Mouse (Mus musculus) G1E-ER4 (cell line): ENCODE results near the gene Zc3h10. TPM values are rescaled to one million over a fixed set of nuclear protein-coding genes. Genes with fewer than 3 reads are reported as not detected.

Experiments
- GATA1 ChIP-seq: IDR thresholded peaks from one replicate; pipeline ENCODE4 v1.8.0; 2012; ENCODE audit warnings: low read length, inconsistent platforms
- polyA plus RNA-seq: library from polyadenylated mRNA; stranded (reverse); fragments of >175 nt; gene quantifications from 2 replicates; pipeline ENCODE4 v1.2.3, GENCODE M21; 2012

Zc3h10 gene
- 18.8 and 21.2 TPM in 2 replicates for polyA plus RNA-seq

DNA sequence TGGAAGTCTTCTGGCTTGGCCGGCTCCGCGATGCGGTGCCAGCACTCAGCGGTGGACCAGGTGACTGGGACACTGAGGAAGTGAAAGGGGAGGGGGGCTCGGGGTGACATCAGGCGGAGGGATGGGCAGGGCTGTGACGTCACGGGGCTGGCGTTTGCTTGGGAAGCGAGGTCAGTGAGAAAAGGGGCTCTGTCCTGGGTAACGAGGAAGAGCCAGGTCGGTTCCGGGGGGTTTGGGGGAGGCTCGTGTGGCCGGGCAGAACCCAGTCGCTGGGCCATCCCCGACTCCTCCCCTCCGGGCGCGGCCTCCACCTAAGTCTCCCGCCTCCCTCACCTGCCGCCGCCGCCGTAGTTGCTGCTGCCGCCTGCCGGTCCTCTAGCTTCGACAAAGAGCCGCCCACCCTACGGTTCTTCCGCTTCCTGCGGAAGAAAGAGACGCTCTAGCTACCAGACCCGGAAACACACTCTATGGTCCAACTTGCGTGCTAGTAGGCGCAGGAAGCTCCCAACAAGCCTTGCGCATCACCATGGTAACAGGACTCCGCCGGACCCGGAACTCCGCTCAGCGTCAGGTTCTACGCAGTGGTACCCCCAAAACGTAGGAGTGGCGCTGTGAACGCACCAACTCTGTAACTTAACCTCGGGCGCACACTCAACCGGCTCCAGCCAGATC lies at the start of gene Zc3h10:
TSS of gene Zc3h10 (minus strand) at position 414 of the 672 bp plus-strand sequence.
- no peak for TF ChIP-seq GATA1

DNA sequence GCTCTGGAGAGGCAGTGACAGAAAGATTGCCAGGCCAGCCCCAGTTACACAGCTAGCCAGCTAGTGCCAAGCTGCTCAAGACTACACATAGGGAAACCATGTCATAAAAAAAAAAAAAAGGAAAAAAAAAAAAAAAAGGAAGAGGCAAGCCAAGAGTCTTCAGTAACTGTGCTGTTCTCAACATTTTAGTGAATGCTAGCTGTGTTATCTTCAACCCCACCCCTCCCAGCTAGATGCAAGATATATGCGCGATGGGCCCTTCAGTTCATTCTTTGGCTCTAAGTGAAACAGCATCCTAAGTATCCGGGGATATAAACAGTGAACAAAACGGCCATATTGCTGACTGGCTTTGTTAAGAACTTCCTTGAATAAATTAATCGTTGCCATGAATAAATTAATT lies 45.2 kb upstream of the Zc3h10 start:
- TF ChIP-seq GATA1 = no peak

DNA sequence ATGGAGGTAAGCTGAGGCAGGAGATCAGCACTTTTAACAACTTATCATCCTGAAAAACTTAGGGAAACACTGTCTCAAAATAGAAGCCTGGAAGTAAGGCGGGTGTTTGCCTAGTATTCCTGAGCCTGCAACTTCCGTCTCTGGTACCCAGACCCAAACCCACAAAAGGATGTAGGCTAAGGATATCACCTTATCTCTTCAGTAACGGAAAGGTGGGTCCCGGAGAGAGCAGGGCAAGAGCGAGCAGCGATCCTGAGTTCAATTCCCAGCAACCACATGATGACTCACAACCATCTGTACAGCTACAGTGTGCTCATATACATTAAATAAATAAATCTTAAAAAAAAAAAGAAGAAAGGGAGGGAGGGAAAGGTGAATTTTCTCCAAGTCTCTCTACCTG lies 43.9 kb upstream of the Zc3h10 start:
- no peak for TF ChIP-seq GATA1

DNA sequence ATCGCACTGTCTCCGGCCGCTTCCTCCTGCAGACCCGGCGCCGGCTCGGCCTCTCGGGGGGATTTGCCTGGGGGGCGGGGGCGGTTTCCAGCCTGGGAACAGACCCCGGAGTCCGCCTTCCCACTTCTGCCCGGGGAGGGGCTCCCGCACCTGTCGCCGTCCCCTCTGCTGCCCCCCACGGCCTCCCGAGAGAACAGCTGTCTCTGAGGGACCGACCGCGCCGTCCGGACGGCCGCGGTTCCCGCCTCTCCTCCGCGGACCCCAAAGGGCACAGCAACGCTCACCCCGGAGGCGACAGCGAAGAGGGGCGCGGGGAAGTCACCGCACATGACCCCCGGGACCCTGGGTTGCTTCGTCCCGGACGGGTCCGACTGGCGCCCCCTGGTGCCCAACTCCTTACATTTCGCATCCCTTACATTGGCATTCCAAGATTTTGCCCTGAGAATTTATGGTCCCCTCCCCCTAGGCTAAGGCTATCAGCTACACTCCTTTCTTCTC lies 42.7 kb upstream of the Zc3h10 start:
- no peak for TF ChIP-seq GATA1

DNA sequence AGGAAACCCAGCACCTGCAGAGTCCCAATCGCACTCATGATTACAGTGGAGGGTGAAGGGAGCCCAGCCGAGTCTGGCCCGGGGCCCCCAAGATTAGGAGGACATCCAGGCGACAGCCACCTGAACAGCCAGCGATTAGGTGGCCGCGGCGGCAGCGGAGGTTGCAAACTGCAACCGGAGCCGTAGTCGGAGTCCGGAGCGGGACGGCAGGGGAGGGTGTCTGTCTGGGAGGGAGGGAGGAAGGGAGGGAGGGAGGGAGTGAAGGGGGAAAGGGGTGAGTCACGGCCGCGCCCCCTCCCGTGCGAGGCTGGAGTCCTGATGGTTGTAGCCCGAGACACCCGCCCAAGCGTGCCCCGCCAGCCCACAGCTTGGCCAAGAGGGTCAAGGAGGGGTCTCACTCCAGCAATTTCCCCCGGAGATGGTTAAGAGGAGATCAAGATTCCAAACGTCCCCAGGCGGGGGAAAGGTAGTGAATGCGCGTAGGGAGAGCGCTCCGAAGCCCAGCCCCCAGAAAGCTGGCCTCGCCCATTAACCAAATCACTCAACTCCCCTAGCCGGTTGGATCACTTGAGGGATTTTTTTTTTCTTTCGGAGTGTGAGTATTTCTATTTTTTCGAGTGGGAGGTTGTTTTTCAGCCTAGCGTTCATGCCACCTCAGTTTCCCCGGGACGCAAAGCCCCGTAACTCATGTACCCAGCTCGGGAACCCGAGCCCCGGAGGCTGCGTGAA lies 42.1 kb upstream of the Zc3h10 start, which contains the start of gene Erbb3:
TSS of gene Erbb3 (minus strand) at position 189 of the 729 bp plus-strand sequence.
- no peak for TF ChIP-seq GATA1

DNA sequence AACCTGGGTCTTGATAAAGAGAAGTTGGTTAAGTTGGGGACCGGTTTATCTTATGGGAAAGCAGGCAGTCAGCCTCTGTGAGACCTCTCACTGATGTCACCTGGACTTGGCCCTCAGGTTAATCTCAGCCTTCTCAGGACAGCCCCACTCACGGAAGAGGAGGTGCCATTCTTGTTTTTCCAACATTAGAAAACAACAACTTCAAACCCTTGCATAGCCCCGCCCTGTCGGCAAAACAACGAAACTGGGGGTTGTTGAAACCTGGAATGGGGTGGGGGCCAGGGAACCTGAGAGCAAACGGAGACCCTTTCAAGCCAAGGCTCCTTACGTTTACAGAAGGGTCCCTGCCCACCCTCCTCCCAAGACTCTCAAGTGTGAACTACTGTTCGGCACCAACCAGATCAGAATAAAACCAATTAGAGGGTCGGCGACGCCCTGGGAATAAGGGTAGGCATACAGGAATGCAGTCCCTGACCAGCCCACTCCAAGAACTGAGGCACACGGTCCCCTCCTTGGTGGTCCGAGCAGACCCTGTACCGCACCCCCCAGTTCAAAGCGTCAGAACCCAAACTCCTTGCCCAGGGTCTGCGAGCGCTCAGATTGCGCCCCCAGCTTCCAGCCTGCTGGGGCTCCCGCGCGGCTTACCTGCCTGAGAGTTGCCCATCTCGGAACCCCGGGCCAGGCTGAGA lies 41.3 kb upstream of the Zc3h10 start:
- TF ChIP-seq GATA1 = no peak

DNA sequence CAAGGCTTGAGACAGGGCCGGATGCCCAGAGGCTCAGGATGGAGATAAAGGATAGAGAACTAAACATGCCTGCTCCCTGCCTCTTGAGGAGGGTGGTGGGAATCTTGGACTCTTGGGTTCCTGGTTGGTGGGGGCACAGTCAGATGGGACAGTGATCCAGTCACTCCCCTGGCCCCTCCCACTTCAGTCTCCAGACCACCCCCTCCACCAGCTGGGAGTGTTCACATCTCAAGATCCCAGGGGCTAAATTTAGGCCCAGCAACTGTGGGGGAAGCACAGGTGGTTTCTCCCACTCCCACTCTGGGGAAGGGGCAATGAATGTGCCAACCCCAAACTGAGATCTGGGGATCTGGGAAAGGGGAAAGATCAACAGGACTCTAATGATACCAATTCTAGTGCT lies 40.6 kb upstream of the Zc3h10 start:
- TF ChIP-seq GATA1 = no peak

DNA sequence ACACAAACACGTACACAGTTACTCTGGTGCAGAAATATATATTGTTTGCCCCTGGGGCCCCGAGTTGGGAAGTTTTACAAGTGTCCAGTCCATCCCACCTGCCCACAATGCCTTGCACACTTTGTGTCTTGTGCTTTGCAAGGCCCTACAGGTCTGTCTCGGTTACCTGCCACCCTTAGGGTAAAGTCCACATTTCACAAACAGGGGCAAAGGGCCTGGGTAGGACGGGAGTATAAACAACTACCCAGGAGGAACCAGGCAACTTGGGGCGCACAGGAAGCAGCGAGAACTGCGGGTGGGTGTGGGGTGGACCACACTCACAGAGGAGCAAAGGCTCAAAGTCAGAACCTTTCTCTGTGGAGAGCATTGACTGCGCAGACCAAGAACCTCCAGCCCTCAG lies 40.1 kb upstream of the Zc3h10 start:
- TF ChIP-seq GATA1 = no peak

DNA sequence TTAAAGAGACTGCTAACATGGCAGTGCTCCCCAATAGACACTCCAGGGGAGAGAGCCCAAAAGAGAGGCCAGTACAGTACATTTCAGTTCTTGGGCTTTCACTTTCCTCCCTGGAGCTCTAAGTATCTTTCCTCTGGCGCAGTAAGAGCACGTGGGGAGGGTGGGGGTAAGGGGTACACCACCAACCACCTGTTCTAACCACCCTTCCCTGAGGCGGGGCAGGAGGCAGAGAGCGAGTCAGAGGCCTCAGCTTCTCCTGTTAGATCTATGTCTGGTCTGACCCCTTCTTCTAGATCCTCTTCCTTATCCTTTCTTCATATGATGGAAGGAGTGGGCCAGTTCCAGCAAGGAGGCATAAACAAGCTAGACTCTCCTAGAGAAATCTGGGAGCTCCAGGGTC lies 39.5 kb upstream of the Zc3h10 start:
- TF ChIP-seq GATA1 = no peak

DNA sequence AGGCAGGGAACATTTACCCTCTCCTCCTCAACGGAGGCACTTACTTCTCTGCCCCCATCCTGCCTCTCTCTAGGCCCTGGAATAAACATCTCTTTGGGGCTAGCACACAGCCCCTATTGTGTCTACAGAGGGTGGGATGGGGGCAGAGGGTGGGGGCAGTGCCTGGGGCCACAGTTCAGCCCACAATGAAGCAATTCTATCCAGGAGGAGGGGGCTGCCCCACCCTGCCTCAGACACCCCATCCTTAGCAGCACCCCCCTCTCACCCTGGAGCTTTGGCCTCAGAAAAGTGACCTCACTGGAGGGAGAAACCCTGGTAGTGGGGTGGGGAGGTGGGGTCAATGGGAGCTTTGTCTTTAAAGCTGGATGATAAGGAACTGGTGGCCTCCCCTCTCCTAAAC lies 39.0 kb upstream of the Zc3h10 start:
- TF ChIP-seq GATA1 = no peak

DNA sequence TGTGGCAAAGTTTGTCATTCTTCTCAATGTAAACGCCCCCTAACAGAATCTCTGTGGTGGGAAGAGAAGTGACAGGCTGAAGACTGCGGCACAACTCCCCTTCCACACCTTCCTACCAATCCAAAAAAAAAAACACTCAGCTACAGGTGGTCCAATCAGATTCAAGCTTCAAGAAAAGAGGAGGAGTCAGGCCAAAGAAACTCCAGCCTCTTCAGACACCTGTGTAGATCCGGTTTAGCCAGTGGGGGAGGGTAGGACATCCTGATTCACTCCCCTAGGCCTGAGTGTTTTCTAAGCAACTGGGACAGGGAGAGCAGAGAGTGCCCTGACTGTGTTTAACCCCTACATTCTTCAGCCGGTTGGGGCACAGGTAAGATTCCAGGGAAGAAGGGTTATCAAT lies 36.8 kb upstream of the Zc3h10 start:
- TF ChIP-seq GATA1 = no peak

DNA sequence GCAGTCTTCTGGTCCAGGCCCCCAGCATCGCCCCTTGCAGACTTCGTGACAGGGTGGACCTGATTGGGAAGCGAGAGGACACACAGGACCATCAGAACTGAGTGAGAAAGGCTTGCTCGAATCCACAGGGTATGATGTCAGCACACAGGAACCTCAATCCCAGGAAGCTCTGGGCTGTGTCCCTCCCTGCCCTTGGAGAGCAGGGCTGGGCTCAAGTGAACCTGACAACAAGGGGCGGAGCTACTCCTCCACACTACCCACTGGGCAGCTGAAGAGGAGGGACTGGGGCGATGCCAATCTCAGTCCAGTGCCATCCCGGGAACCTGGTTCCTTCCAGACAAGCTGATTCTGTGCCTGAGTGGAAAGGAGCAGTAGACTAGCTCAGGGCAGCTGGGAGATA lies 36.1 kb upstream of the Zc3h10 start:
- TF ChIP-seq GATA1 = no peak

DNA sequence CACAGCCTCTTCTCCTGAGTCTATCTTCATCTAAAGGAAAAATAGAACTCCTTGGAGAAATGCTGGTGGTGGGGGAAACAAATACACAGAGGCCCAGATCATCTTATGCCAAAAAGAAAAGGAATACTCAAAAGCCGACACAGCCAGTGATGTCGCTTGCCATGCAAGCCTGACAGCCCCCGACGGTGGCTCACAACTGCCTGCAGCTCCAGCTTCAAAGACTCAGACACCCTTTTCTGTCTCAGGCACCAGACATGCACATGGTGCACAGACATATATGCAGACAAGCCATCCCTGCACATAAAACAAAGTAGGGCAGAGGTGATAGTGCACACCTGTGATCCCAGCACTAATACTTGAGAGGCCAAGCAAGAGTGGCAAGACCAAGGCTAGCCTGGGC lies 32.2 kb upstream of the Zc3h10 start:
- TF ChIP-seq GATA1 = no peak

DNA sequence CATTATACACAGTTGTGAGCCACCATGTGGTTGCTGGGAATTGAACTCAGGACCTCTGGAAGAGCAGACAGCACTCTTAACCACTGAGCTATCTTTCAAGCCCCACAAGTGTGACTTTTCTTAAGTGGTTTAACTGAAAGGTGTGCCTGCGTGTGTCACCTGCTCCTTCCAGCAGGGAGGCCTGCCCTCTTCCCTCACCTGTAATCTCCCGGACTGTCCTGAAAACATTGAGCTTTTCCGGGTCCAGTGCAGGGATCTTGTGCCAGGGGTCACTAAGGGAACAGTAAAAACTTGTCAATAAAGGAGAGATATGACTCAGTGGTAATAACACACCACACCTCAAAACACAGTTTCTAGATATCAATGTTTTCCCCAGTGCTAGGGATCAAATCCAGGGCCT lies 31.7 kb upstream of the Zc3h10 start:
- TF ChIP-seq GATA1 = no peak

DNA sequence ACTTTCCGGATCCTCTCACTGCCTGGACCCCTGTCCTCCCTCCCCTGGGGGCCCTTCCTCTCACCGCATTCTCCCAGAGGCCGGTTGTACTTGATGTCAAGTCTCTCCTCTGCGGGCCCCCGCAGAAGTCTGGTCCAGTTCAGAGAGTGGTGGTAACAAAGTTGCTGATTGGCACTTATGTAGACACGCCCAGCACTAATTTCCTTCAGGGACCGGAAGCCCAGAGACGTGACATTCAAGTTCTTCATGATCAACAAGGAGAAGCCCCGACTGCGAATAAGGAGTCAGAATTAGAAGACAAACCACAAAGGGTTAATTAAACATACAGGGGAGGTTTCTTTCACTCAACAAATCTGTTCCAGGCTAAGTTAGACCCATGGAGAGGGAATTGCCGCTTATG lies 30.8 kb upstream of the Zc3h10 start:
- TF ChIP-seq GATA1 = no peak

DNA sequence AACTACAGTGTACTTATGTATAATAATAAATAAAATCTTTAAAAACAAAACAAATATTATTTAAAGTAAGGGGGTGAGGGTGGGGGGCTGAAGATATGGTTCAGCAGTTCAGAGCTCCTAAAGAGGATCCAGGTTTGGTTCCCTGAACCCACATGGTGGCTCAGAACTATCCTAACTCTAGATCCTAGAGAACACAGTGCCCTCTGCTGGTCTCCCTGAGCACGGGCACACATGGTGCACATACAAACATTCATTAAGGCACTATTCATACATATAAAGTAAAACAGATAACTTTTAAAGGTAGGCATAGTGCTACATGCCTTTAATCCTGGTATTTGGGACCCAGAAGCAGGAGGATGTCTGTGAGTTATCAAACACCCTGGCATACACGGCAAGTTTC lies 27.5 kb upstream of the Zc3h10 start:
- TF ChIP-seq GATA1 = no peak
